Mouse (Mus musculus) cerebellum, adult 2 months (tissue): ENCODE results near the gene Lca5. TPM values are rescaled to one million over a fixed set of nuclear protein-coding genes. Genes with fewer than 3 reads are reported as not detected.

ENCODE experiments used
- DNase-seq, 2 experiments: peaks; one replicate each; pipeline ENCODE4 v3.0.0; 2021
- H3K27ac ChIP-seq: fragments of 200-500 bp; 2 replicates; pipeline ENCODE4 v1.5.1; 2012; ENCODE audit warnings: low read length, control low read depth, inconsistent platforms; ENCODE audit not compliant: insufficient read depth
- H3K27me3 ChIP-seq: fragments of 200-500 bp; 2 replicates; pipeline ENCODE4 v1.6.1; 2012; ENCODE audit warnings: inconsistent platforms, mild to moderate bottlenecking, low read length, moderate library complexity; ENCODE audit not compliant: control insufficient read depth, insufficient read depth
- H3K4me1 ChIP-seq: fragments of 200-500 bp; 2 replicates; pipeline ENCODE4 v1.6.1; 2011; ENCODE audit warnings: low read length; ENCODE audit not compliant: control insufficient read depth, insufficient read depth
- H3K4me3 ChIP-seq: fragments of 200-500 bp; replicated peaks from 2 replicates; pipeline ENCODE3; 2011; ENCODE audit warnings: mild to moderate bottlenecking, low read depth, low read length, control low read depth; ENCODE audit not compliant: insufficient read depth
- CTCF ChIP-seq: fragments of 200-500 bp; IDR thresholded peaks from 2 replicates; pipeline ENCODE4 v1.5.1; 2011; ENCODE audit warnings: low read depth, mild to moderate bottlenecking, control low read depth, low read length, moderate library complexity, borderline replicate concordance; ENCODE audit not compliant: insufficient read depth
- POLR2A ChIP-seq: fragments of 200-500 bp; IDR thresholded peaks from 2 replicates; pipeline ENCODE4 v1.6.1; 2011; ENCODE audit warnings: low read length, control low read depth, borderline replicate concordance; ENCODE audit not compliant: insufficient read depth
- WGBS: fragments of 180-500 bp; shearing (Covaris S2); methylation state at CpG from one replicate; pipeline ENCODE4 v1.1.7; 2018; 5-methylcytosine and 5-hydroxymethylcytosine counted together
- polyA plus RNA-seq: library from polyadenylated mRNA; depleted of rRNA; stranded (reverse); fragments of >200 nt; gene quantifications from 2 replicates; pipeline ENCODE4 v1.2.3, GENCODE M21; 2012; rRNA removed

The Lca5 gene
- 8.4 and 9.0 TPM in 2 replicates for polyA plus RNA-seq

GRCm38 (mm10) chr9:83440392-83441357, at the start of gene Lca5:
TSS of gene Lca5 (minus strand) at chr9:83441127.
- H3K27ac ChIP-seq = peak within 1 kb of the TSS; percentile 88
- no peaks in the 10 kb centered on the region for H3K27me3 ChIP-seq
- H3K4me3 ChIP-seq = peak within 1 kb of the TSS; percentile 98
- no peak for TF ChIP-seq CTCF
- peak; percentile 42; the same call in 1 of the 2 replicates for TF ChIP-seq POLR2A
- peak; percentile 96 to 98 for DNase-seq
- H3K4me1 ChIP-seq = peaks cover 4% of the 10 kb centered on the region; the same call in 1 of the 2 replicates
- 1% methylated on average over 53 of the region's 57 CpGs for WGBS

- 13% methylated on average over 15 of the region's 15 CpGs for WGBS
- H3K27me3 ChIP-seq = no peaks in the 10 kb centered on the region
- H3K4me3 ChIP-seq = peak overlapping the region; percentile 31
- DNase-seq = peak; percentile 44 to 56
- H3K4me1 ChIP-seq = peaks cover 7% of the 10 kb centered on the region; the same call in 1 of the 2 replicates
- H3K27ac ChIP-seq = peak overlapping the region; percentile 1
- no peak for TF ChIP-seq CTCF
- no peak for TF ChIP-seq POLR2A
Observed at GRCm38 (mm10) chr9:83488491-83489210, 47.7 kb upstream of the Lca5 start.

- peak overlapping the region; percentile 1 for H3K27ac ChIP-seq
- TF ChIP-seq CTCF (no peak), POLR2A (no peak)
- H3K27me3 ChIP-seq = no peaks in the 10 kb centered on the region
- peak overlapping the region; percentile 31 for H3K4me3 ChIP-seq
- peak; percentile 60 to 80 for DNase-seq
- 17% methylated on average over 9 of the region's 9 CpGs for WGBS
- H3K4me1 ChIP-seq = peaks cover 7% of the 10 kb centered on the region; the same call in 1 of the 2 replicates
Observed at GRCm38 (mm10) chr9:83487771-83488470, 47.0 kb upstream of the Lca5 start.

DNA sequence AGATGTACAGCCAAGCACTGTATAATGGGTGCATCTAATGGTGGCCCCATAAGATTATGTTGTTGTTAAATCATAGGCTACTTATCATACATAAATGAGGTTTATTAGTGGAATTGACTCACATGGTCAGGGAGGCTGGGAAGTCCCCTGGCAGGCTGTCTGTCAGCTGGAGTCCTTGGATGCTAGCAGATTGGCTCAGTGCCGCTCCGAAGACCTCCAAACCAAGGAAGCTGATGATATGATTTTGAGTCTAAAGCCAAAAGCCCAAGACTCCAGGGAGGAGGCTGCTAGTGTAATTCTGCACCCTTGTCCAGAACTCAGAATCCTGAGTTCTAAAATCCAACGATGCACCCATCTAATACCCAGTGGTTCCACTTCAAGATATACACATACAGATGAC, 45.0 kb upstream of the Lca5 start:
- Histone ChIP-seq H3K27ac (no peak overlapping the region), H3K4me1 (peaks cover 7% of the 10 kb centered on the region; the same call in 1 of the 2 replicates), H3K4me3 (no peak overlapping the region), H3K27me3 (no peaks in the 10 kb centered on the region)
- no peak for DNase-seq
- WGBS = 35% methylated on average over 3 of the region's 3 CpGs
- no peak for TF ChIP-seq POLR2A
- TF ChIP-seq CTCF = no peak

DNA sequence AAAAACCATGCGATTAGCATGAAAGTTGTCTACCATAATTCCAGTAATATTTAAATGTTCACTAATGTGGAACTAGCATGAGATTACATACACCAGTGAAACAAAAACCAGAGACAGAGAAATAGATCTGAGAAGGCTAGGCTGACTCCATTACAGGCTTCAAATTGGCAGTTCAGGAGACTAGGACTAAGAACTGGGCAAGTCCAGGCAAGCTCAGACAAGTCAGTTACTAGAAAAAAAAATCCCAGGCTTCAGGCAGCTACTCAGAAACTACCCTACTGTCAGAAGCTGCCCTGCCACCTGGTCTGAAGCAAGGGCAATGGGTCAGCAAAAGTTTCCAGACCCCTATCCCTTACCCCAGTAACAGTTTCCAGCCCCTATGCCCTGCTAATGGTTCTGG, 44.4 kb upstream of the Lca5 start:
- TF ChIP-seq CTCF = no peak
- TF ChIP-seq POLR2A = no peak
- H3K4me3 ChIP-seq = no peak overlapping the region
- H3K27ac ChIP-seq = no peak overlapping the region
- no peaks in the 10 kb centered on the region for H3K27me3 ChIP-seq
- peaks cover 7% of the 10 kb centered on the region; the same call in 1 of the 2 replicates for H3K4me1 ChIP-seq
- no peak for DNase-seq
- WGBS = 96% methylated on average over 1 of the region's 1 CpGs

DNA sequence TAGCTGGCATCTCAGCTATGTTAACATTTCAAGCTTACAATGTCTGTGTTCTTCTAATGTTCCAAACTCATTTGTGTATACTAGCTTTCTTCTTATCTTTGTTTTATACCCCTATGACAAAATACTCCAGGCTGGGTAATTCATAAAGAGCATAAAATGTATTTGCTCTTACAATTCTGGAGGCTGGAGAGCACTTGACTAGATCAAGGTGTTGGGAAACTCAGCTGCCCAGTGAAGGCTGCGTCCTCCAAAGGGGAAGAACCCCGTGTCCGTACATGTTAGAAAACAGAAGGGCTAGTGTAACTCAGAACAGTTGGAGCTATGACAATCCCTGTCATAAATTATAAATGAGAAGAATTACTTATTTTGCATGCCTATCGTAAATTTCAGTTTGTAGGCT, 42.5 kb upstream of the Lca5 start:
- Histone ChIP-seq H3K4me3 (no peak overlapping the region), H3K4me1 (peaks cover 5% of the 10 kb centered on the region; the same call in 1 of the 2 replicates), H3K27ac (no peak overlapping the region), H3K27me3 (no peaks in the 10 kb centered on the region)
- WGBS = 92% methylated on average over 4 of the region's 4 CpGs
- no peak for DNase-seq
- no peak for TF ChIP-seq POLR2A
- no peak for TF ChIP-seq CTCF

DNA sequence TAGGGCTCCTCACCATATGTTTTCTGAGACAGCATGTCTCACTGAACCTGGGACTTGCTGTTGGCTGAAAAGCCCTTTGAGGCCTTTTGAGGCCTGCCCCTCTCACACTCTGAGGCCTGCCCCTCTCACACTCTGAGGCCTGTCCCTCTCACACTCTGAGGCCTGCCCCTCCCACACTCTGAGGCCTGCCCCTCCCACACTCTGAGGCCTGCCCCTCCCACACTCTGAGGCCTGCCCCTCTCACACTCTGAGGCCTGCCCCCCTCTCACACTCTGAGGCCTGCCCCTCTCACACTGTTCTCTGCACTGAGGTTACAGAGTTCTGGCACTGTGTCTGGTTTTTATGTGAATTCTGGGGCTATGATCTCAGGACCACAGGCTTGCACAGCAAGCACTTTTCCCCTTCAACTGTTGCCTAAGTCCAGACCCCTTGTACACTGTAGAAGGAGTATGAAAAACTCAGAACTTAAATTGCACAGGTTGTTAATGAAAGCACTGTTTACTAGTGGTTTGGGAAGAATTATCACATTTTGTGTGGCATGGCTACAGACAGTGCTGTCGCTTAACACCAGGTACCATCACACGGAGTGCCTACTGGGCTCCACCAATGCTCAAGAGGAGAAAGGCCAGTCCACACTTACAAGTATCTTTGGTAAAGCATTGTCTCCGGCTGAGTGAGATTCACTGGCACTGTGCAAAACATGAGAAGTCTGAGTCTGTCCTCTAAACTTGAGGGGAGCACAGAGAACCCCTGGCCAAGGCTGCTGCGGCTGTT, 41.4 kb upstream of the Lca5 start:
- no peak overlapping the region for H3K4me3 ChIP-seq

More for the DNA sequence above, 41.4 kb upstream of the Lca5 start:
- H3K4me1 ChIP-seq = no peaks in the 10 kb centered on the region
- no peak for DNase-seq
- no peak overlapping the region for H3K27ac ChIP-seq
- 89% methylated on average over 4 of the region's 4 CpGs for WGBS
- no peak for TF ChIP-seq POLR2A
- TF ChIP-seq CTCF = no peak
- H3K27me3 ChIP-seq = no peaks in the 10 kb centered on the region
